Mouse (Mus musculus): Measurements from ENCODE around the gene Vamp4. TPM values are rescaled to one million over a fixed set of nuclear protein-coding genes. Genes with fewer than 3 reads are reported as not detected.
"Not testable (repeated sequence)": the region's sequence is repeated elsewhere in the genome, so short reads cannot be mapped to it uniquely, and the experiment has no call there.

Vamp4 gene
- total RNA-seq, 1 experiment = 7.3 TPM

DNA sequence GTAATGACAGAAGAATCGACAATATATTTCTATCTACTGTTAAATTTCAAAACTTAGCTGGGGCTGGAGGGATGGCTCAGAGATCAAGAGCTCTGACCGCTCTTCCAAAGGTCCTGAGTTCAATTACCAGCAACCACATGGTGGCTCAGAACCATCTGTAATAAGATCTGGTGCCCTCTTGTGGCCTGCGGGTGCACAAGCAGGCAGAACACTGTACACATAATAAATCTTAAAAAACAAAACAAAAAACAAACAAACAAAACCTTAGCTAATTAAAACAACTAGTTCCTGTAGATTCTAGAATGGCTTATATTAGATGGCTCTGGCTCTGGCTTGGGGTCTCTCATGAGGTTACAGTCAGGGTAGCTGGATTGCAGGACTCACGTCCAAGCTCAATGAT is 50.2 kb downstream of the Vamp4 start:
- Histone ChIP-seq H3K9me3 (ENCODE audit: control insufficient read depth, insufficient read depth, low read depth, low read length) (no peaks in the 10 kb centered on the region), H3K4me3 (ENCODE audit: insufficient read depth in 1 of 2, low read depth in 1 of 2, low read length in 2 of 2, poor library complexity in 1 of 2, severe bottlenecking in 1 of 2) (no peak overlapping the region), H3K36me3 (ENCODE audit: control insufficient read depth, insufficient read depth, low read length, poor library complexity, severe bottlenecking) (no peaks in the 10 kb centered on the region), H3K27ac (ENCODE audit: insufficient read depth, low read depth, low read length, poor library complexity, severe bottlenecking) (no peak overlapping the region), H3K9ac (ENCODE audit: insufficient read depth, low read depth, low read length, poor library complexity, severe bottlenecking) (no peak overlapping the region), H3K4me1 (ENCODE audit: control insufficient read depth in 2 of 2, insufficient read depth in 2 of 2, low read length in 2 of 2, poor library complexity in 1 of 2) (no peaks in the 10 kb centered on the region)
- peak; percentile 37 for DNase-seq (ENCODE audit: low read depth, low spot score)
- TF ChIP-seq ZC3H11A (IDR thresholded peaks at IDR 0.05; ENCODE audit: borderline replicate concordance, low read depth, low read length) = 0 out of 2 replicates have a peak, but pooled peaks have one; percentile 53
- no peak for TF ChIP-seq MAFK (IDR thresholded peaks at IDR 0.05; ENCODE audit: insufficient read depth, low read depth, low read length)
- in situ Hi-C loops (cut with MboI; ENCODE audit: low sequenced_read_pairs in 2 of 2, unreplicated experiment in 2 of 2) = no loop called here

GRCm38 (mm10) chr1:162623895-162624294 is 53.6 kb downstream of the Vamp4 start:
- Histone ChIP-seq H3K4me3 (ENCODE audit: insufficient read depth in 1 of 2, low read depth in 1 of 2, low read length in 2 of 2, poor library complexity in 1 of 2, severe bottlenecking in 1 of 2) (no peak overlapping the region), H3K36me3 (ENCODE audit: control insufficient read depth, insufficient read depth, low read length, poor library complexity, severe bottlenecking) (no peaks in the 10 kb centered on the region), H3K4me1 (ENCODE audit: control insufficient read depth in 2 of 2, insufficient read depth in 2 of 2, low read length in 2 of 2, poor library complexity in 1 of 2) (no peaks in the 10 kb centered on the region), H3K27ac (ENCODE audit: insufficient read depth, low read depth, low read length, poor library complexity, severe bottlenecking) (no peak overlapping the region), H3K9ac (ENCODE audit: insufficient read depth, low read depth, low read length, poor library complexity, severe bottlenecking) (no peak overlapping the region), H3K9me3 (ENCODE audit: control insufficient read depth, insufficient read depth, low read depth, low read length) (no peaks in the 10 kb centered on the region)
- in situ Hi-C loops (cut with MboI; ENCODE audit: low sequenced_read_pairs in 2 of 2, unreplicated experiment in 2 of 2) = no loop called here
- TF ChIP-seq ZC3H11A (IDR thresholded peaks at IDR 0.05; ENCODE audit: borderline replicate concordance, low read depth, low read length) = no peak
- TF ChIP-seq ZNF384 (IDR thresholded peaks at IDR 0.05; ENCODE audit: low read depth, low read length) = no peak
- no peak for TF ChIP-seq HCFC1 (IDR thresholded peaks at IDR 0.05; ENCODE audit: borderline replicate concordance, insufficient read depth, low read length)
- TF ChIP-seq CHD2 (IDR thresholded peaks at IDR 0.05; ENCODE audit: low read depth, low read length) = no peak
- TF ChIP-seq MAFK (IDR thresholded peaks at IDR 0.05; ENCODE audit: insufficient read depth, low read depth, low read length) = no peak
- DNase-seq (ENCODE audit: low read depth, low spot score) = no peak

DNA sequence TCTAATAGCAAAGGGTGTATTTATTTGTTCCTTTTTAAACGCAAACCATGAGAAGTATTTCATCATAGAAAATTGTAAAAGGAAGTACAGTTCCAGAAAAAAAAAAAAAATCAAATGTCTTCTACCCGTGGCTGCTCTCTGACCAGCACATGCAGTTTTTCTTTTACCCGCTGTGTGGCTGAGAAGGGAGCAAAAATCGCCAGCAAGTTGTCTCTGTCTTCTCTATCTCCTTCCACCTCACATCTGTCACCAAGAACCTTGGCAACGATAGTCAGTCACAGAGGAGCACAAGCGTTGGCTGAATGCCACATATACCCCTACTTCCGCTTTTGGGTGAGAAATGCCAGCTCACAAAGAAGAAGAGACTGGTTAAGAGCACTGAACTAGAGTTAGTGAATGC is 54.9 kb downstream of the Vamp4 start:
- Histone ChIP-seq H3K9ac (ENCODE audit: insufficient read depth, low read depth, low read length, poor library complexity, severe bottlenecking) (no peak overlapping the region), H3K36me3 (ENCODE audit: control insufficient read depth, insufficient read depth, low read length, poor library complexity, severe bottlenecking) (no peaks in the 10 kb centered on the region), H3K27ac (ENCODE audit: insufficient read depth, low read depth, low read length, poor library complexity, severe bottlenecking) (no peak overlapping the region), H3K9me3 (ENCODE audit: control insufficient read depth, insufficient read depth, low read depth, low read length) (no peaks in the 10 kb centered on the region), H3K4me3 (ENCODE audit: insufficient read depth in 1 of 2, low read depth in 1 of 2, low read length in 2 of 2, poor library complexity in 1 of 2, severe bottlenecking in 1 of 2) (no peak overlapping the region), H3K4me1 (ENCODE audit: control insufficient read depth in 2 of 2, insufficient read depth in 2 of 2, low read length in 2 of 2, poor library complexity in 1 of 2) (no peaks in the 10 kb centered on the region)
- TF ChIP-seq HCFC1 (IDR thresholded peaks at IDR 0.05; ENCODE audit: borderline replicate concordance, insufficient read depth, low read length) (no peak), ZC3H11A (IDR thresholded peaks at IDR 0.05; ENCODE audit: borderline replicate concordance, low read depth, low read length) (no peak), MAFK (IDR thresholded peaks at IDR 0.05; ENCODE audit: insufficient read depth, low read depth, low read length) (no peak)
- no peak for DNase-seq (ENCODE audit: low read depth, low spot score)
- in situ Hi-C loops (cut with MboI; ENCODE audit: low sequenced_read_pairs in 2 of 2, unreplicated experiment in 2 of 2) = no loop called here

DNA sequence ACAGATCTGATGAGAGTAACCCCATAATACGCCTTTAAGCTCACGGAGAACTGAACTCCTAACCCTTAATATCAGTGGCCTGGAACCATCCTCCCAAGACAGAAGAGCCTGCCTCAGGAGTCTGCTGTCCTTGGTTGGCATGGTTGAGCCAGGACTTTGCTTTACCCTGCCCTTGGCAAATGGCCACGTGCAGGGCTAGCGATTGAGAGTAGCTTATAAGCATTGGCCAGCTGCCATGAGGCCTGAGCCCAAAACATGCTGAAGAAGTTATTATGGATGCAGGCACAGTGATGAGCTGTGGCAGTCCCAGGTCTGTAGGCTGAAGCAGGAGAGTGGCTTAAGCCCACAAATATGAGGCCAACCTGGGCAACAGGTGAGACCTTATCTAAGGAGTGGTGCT is 57.5 kb downstream of the Vamp4 start:
- DNase-seq (ENCODE audit: low read depth, low spot score); H3K4me3 ChIP-seq (ENCODE audit: insufficient read depth in 1 of 2, low read depth in 1 of 2, low read length in 2 of 2, poor library complexity in 1 of 2, severe bottlenecking in 1 of 2); in situ Hi-C loops (cut with MboI; ENCODE audit: low sequenced_read_pairs in 2 of 2, unreplicated experiment in 2 of 2); H3K4me1 ChIP-seq (ENCODE audit: control insufficient read depth in 2 of 2, insufficient read depth in 2 of 2, low read length in 2 of 2, poor library complexity in 1 of 2); H3K27ac ChIP-seq (ENCODE audit: insufficient read depth, low read depth, low read length, poor library complexity, severe bottlenecking); H3K9ac ChIP-seq (ENCODE audit: insufficient read depth, low read depth, low read length, poor library complexity, severe bottlenecking); H3K9me3 ChIP-seq (ENCODE audit: control insufficient read depth, insufficient read depth, low read depth, low read length); H3K36me3 ChIP-seq (ENCODE audit: control insufficient read depth, insufficient read depth, low read length, poor library complexity, severe bottlenecking): not testable (repeated sequence)

DNA sequence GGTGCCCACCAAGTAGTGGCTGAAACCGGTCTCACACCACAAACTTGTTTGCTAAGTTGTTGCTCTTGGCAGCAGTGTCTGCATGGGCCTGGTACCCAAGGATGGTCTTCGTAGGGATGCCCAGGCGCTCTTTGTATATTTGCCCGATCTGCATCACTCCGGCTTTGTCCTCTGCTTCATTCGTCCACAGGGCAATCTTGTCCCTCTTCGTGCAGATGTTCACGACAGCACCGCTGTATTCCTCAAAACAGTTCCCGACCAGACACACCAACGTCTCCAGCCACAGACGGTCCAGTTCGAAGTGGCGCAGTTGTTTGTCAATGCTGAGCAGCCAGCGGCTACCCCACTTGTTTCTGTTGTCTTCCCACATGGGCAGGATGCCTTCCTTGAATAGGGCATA is 58.0 kb downstream of the Vamp4 start:
- H3K9me3 ChIP-seq (ENCODE audit: control insufficient read depth, insufficient read depth, low read depth, low read length); H3K4me1 ChIP-seq (ENCODE audit: control insufficient read depth in 2 of 2, insufficient read depth in 2 of 2, low read length in 2 of 2, poor library complexity in 1 of 2); H3K4me3 ChIP-seq (ENCODE audit: insufficient read depth in 1 of 2, low read depth in 1 of 2, low read length in 2 of 2, poor library complexity in 1 of 2, severe bottlenecking in 1 of 2); H3K9ac ChIP-seq (ENCODE audit: insufficient read depth, low read depth, low read length, poor library complexity, severe bottlenecking); H3K27ac ChIP-seq (ENCODE audit: insufficient read depth, low read depth, low read length, poor library complexity, severe bottlenecking); H3K36me3 ChIP-seq (ENCODE audit: control insufficient read depth, insufficient read depth, low read length, poor library complexity, severe bottlenecking); DNase-seq (ENCODE audit: low read depth, low spot score); in situ Hi-C loops (cut with MboI; ENCODE audit: low sequenced_read_pairs in 2 of 2, unreplicated experiment in 2 of 2): not testable (repeated sequence)

DNA sequence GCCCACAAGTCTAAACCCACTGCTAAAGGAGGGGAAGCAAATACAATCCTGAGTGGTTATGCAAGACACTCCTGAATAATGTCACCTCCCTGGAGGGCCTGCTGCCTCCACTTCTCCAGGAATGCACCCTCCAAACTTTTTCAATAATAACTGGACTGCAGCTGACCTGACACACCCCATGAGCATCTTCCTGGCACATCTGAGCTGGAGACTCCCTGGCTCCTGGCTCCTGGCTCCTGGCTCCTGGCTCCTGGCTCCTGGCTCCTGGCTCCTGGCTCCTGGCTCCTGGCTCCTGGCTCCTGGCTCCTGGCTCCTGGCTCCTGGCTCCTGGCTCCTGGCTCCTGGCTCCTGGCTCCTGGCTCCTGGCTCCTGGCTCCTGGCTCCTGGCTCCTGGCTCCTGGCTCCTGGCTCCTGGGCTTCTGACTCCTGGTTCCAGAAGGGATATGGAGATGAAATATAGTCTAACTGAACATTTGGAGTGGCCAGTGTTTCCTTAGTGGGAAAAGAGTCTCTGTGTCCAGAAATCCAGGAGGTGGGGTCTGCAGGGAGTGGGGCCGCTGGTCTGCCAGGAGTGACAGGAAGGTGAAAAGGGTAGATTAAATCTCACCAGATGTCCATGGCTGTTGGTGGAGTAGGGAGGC is 65.1 kb downstream of the Vamp4 start:
- H3K27ac ChIP-seq (ENCODE audit: insufficient read depth, low read depth, low read length, poor library complexity, severe bottlenecking); DNase-seq (ENCODE audit: low read depth, low spot score); in situ Hi-C loops (cut with MboI; ENCODE audit: low sequenced_read_pairs in 2 of 2, unreplicated experiment in 2 of 2): not testable (repeated sequence)

More for the DNA sequence above, 65.1 kb downstream of the Vamp4 start:
- not testable (repeated sequence) for H3K9ac ChIP-seq (ENCODE audit: insufficient read depth, low read depth, low read length, poor library complexity, severe bottlenecking); H3K4me3 ChIP-seq (ENCODE audit: insufficient read depth in 1 of 2, low read depth in 1 of 2, low read length in 2 of 2, poor library complexity in 1 of 2, severe bottlenecking in 1 of 2); H3K9me3 ChIP-seq (ENCODE audit: control insufficient read depth, insufficient read depth, low read depth, low read length); H3K4me1 ChIP-seq (ENCODE audit: control insufficient read depth in 2 of 2, insufficient read depth in 2 of 2, low read length in 2 of 2, poor library complexity in 1 of 2); H3K36me3 ChIP-seq (ENCODE audit: control insufficient read depth, insufficient read depth, low read length, poor library complexity, severe bottlenecking)
